Mouse (Mus musculus) erythroid progenitor cell, adult 5-6 weeks (primary cell): ENCODE data around the gene Romo1. TPM values are rescaled to one million over a fixed set of nuclear protein-coding genes. Genes with fewer than 3 reads are reported as not detected.
A peak's percentile ranks its signal among the peaks of the same experiment; 100 is the strongest.
"Not testable (repeated sequence)": the region's sequence is repeated elsewhere in the genome, so short reads cannot be mapped to it uniquely, and the experiment has no call there.

Experiments used
- ATAC-seq: replicated peaks from 2 replicates; pipeline ENCODE4 v1.8.0; 2016; ENCODE audit warnings: moderate number of reproducible peaks, mild to moderate bottlenecking, moderate TSS enrichment, inconsistent platforms; ENCODE audit not compliant: poor library complexity, low FRiP score, severe bottlenecking
- total RNA-seq, 2 experiments: library from RNA; stranded (forward) in 1 of 2; stranded (reverse) in 1 of 2; fragments of 150-400 nt in 1 of 2; fragments of 186-747, 209-891 nt in 1 of 2; gene quantifications; 2 replicates each; pipeline versions ENCODE4 v1.2.3 to v1.2.4; 2015 to 2017; ENCODE audit warnings: low replicate concordance in 2 of 2

Gene Romo1
- total RNA-seq (2015; ENCODE audit: low replicate concordance), result 26.8 and 43.6 TPM in 2 replicates
- 4.2 and 16.4 TPM in 2 replicates for total RNA-seq (2017; ENCODE audit: low replicate concordance)

GRCm38 (mm10) chr2:156143953-156144724 lies at the start of gene Romo1, which contains the start of gene Nfs1:
Gene Romo1 (plus strand): TSS chr2:156144039.
Gene Nfs1 (minus strand): TSS chr2:156144186.
- ATAC-seq, result peak; percentile 95

- ATAC-seq, result peak; percentile 56
Measured at GRCm38 (mm10) chr2:156110627-156111357, 33.0 kb upstream of the Romo1 start.

- peak; percentile 93 for ATAC-seq
Measured at GRCm38 (mm10) chr2:156111358-156112079, 32.3 kb upstream of the Romo1 start, which contains the start of the genes Cpne1 and Rbm12. Gene Cpne1 (minus strand): TSS chr2:156111965. Gene Rbm12 (minus strand): TSS chr2:156111978.

- ATAC-seq, result not testable (repeated sequence)
Measured at GRCm38 (mm10) chr2:156112080-156112423, 31.8 kb upstream of the Romo1 start.

GRCm38 (mm10) chr2:156119566-156119965 lies 24.3 kb upstream of the Romo1 start:
- ATAC-seq, result no peak

GRCm38 (mm10) chr2:156123731-156124130 lies 20.1 kb upstream of the Romo1 start:
- ATAC-seq, result no peak

GRCm38 (mm10) chr2:156126992-156127391 lies 16.8 kb upstream of the Romo1 start, which contains the start of gene Gm28036:
Gene Gm28036 (minus strand): TSS chr2:156127092.
- no peak for ATAC-seq

- ATAC-seq, result no peak
Measured at GRCm38 (mm10) chr2:156134161-156134560, 9.7 kb upstream of the Romo1 start.

GRCm38 (mm10) chr2:156135695-156136094 lies 8.1 kb upstream of the Romo1 start:
- no peak for ATAC-seq

GRCm38 (mm10) chr2:156142820-156143219 lies 1.0 kb upstream of the Romo1 start:
- no peak for ATAC-seq

- peak; percentile 30 for ATAC-seq
Measured at GRCm38 (mm10) chr2:156143367-156143766, 472 bp upstream of the Romo1 start.

- no peak for ATAC-seq
Measured at GRCm38 (mm10) chr2:156145486-156146130, 1.8 kb downstream of the Romo1 start.

- no peak for ATAC-seq
Measured at GRCm38 (mm10) chr2:156146272-156146989, 2.6 kb downstream of the Romo1 start.

- no peak for ATAC-seq
Measured at GRCm38 (mm10) chr2:156147316-156147915, 3.6 kb downstream of the Romo1 start.

GRCm38 (mm10) chr2:156151538-156151937 lies 7.7 kb downstream of the Romo1 start:
- ATAC-seq, result no peak

GRCm38 (mm10) chr2:156165478-156165877 lies 21.6 kb downstream of the Romo1 start:
- no peak for ATAC-seq

GRCm38 (mm10) chr2:156166557-156166956 lies 22.7 kb downstream of the Romo1 start:
- ATAC-seq, result no peak

- no peak for ATAC-seq
Measured at GRCm38 (mm10) chr2:156177079-156177478, 33.2 kb downstream of the Romo1 start.

GRCm38 (mm10) chr2:156177651-156178050 lies 33.8 kb downstream of the Romo1 start:
- ATAC-seq, result no peak
